Mouse (Mus musculus) spleen, adult 2 months (tissue): ENCODE results near the gene Plekha4.
"Not testable (repeated sequence)": the region's sequence is repeated elsewhere in the genome, so short reads cannot be mapped to it uniquely, and the experiment has no call there.

Source experiments
- CTCF ChIP-seq: fragments of 200-500 bp; IDR thresholded peaks from 2 replicates; pipeline ENCODE4 v1.5.1; 2011; ENCODE audit warnings: mild to moderate bottlenecking, inconsistent platforms; ENCODE audit not compliant: insufficient read depth, insufficient read length, insufficient replicate concordance; ENCODE audit errors: extremely low read depth
- POLR2A ChIP-seq: fragments of 200-500 bp; IDR thresholded peaks from 2 replicates; pipeline ENCODE4 v1.6.1; 2011; ENCODE audit warnings: low read depth, low read length, inconsistent platforms

DNA sequence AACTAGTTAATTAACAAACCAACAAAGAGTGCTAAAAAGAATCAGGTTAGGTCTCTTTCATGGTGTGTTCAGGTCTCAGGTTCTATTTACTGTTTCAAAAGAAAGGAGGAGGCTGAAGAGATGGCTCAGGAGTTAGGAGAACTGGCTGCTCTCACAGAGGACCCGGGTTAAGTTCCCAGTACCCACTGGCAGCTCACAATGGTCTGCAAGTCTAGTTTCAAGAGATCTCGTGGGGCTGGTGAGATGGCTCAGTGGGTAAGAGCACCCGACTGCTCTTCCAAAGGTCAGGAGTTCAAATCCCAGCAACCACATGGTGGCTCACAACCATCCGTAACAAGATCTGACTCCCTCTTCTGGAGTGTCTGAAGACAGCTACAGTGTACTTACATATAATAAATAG is 45.8 kb upstream of the Plekha4 start:
- not testable (repeated sequence) for TF ChIP-seq CTCF, POLR2A
